Mouse (Mus musculus): Measurements from ENCODE around the gene Gm21954.

The Gm21954 gene

GRCm38 (mm10) chr3:55472110-55472509 lies at the start of gene Gm21954:
TSS of gene Gm21954 (minus strand) at chr3:55472210.
- no peak for DNase-seq (ENCODE audit: low spot score)

GRCm38 (mm10) chr3:55521776-55522175 lies 49.8 kb upstream of the Gm21954 start:
- no peak for DNase-seq (ENCODE audit: low spot score)

- DNase-seq (ENCODE audit: low spot score), result peak; percentile 55
Measured at GRCm38 (mm10) chr3:55520240-55521180, 48.5 kb upstream of the Gm21954 start.

GRCm38 (mm10) chr3:55517454-55518014 lies 45.5 kb upstream of the Gm21954 start:
- no peak for DNase-seq (ENCODE audit: low spot score)

- no peak for DNase-seq (ENCODE audit: low spot score)
Measured at GRCm38 (mm10) chr3:55515966-55516365, 44.0 kb upstream of the Gm21954 start.

- DNase-seq (ENCODE audit: low spot score), result no peak
Measured at GRCm38 (mm10) chr3:55511658-55512057, 39.6 kb upstream of the Gm21954 start.

- no peak for DNase-seq (ENCODE audit: low spot score)
Measured at GRCm38 (mm10) chr3:55510198-55510597, 38.2 kb upstream of the Gm21954 start.

GRCm38 (mm10) chr3:55499298-55499697 lies 27.3 kb upstream of the Gm21954 start:
- DNase-seq (ENCODE audit: low spot score), result no peak

- DNase-seq (ENCODE audit: low spot score), result no peak
Measured at GRCm38 (mm10) chr3:55496462-55496941, 24.5 kb upstream of the Gm21954 start.

GRCm38 (mm10) chr3:55495866-55496265 lies 23.9 kb upstream of the Gm21954 start:
- no peak for DNase-seq (ENCODE audit: low spot score)

- no peak for DNase-seq (ENCODE audit: low spot score)
Measured at GRCm38 (mm10) chr3:55495231-55495630, 23.2 kb upstream of the Gm21954 start.

GRCm38 (mm10) chr3:55494348-55494747 lies 22.3 kb upstream of the Gm21954 start:
- no peak for DNase-seq (ENCODE audit: low spot score)

GRCm38 (mm10) chr3:55492021-55492420 lies 20.0 kb upstream of the Gm21954 start:
- DNase-seq (ENCODE audit: low spot score), result no peak

- DNase-seq (ENCODE audit: low spot score), result no peak
Measured at GRCm38 (mm10) chr3:55489231-55489990, 17.4 kb upstream of the Gm21954 start.

- DNase-seq (ENCODE audit: low spot score), result no peak
Measured at GRCm38 (mm10) chr3:55483328-55483727, 11.3 kb upstream of the Gm21954 start.

GRCm38 (mm10) chr3:55481140-55481539 lies 9.1 kb upstream of the Gm21954 start:
- DNase-seq (ENCODE audit: low spot score), result no peak

GRCm38 (mm10) chr3:55479306-55479705 lies 7.3 kb upstream of the Gm21954 start:
- DNase-seq (ENCODE audit: low spot score), result no peak

GRCm38 (mm10) chr3:55476694-55477093 lies 4.7 kb upstream of the Gm21954 start:
- no peak for DNase-seq (ENCODE audit: low spot score)

- no peak for DNase-seq (ENCODE audit: low spot score)
Measured at GRCm38 (mm10) chr3:55473146-55473545, 1.1 kb upstream of the Gm21954 start.

- no peak for DNase-seq (ENCODE audit: low spot score)
Measured at GRCm38 (mm10) chr3:55466348-55466747, 5.7 kb downstream of the Gm21954 start.

GRCm38 (mm10) chr3:55465785-55466184 lies 6.2 kb downstream of the Gm21954 start:
- DNase-seq (ENCODE audit: low spot score), result no peak

GRCm38 (mm10) chr3:55464226-55464625 lies 7.8 kb downstream of the Gm21954 start:
- DNase-seq (ENCODE audit: low spot score), result no peak

All from ovary, postnatal 36 days (tissue).